Mouse (Mus musculus) midbrain, postnatal 0 days (tissue): ENCODE measurements around the gene Ankrd61. TPM values are rescaled to one million over a fixed set of nuclear protein-coding genes. Genes with fewer than 3 reads are reported as not detected.

Experiments used
- ATAC-seq: fragments of 200-750 bp; cut with Nextera tagmentation; 2 replicates; pipeline ENCODE4 v1.8.0; 2017; ENCODE audit warnings: moderate number of reproducible peaks, mild to moderate bottlenecking, moderate TSS enrichment, moderate library complexity; ENCODE audit not compliant: low FRiP score
- DNase-seq: peaks from one replicate; pipeline ENCODE4 v3.0.0-alpha.2; 2015; ENCODE audit warnings: low spot score
- H3K27ac ChIP-seq: fragments of 300-500 bp; sonication (generic); 2 replicates; pipeline ENCODE4 v1.5.1; 2014; ENCODE audit warnings: low read depth, mild to moderate bottlenecking, low read length, mixed read lengths
- H3K27me3 ChIP-seq: fragments of 300-500 bp; sonication (generic); 2 replicates; pipeline ENCODE4 v1.6.1; 2014; ENCODE audit warnings: low read length, control low read depth, mixed read lengths; ENCODE audit not compliant: insufficient read depth
- H3K36me3 ChIP-seq: fragments of 300-500 bp; sonication (generic); 2 replicates; pipeline ENCODE4 v1.6.1; 2014; ENCODE audit warnings: low read length, control low read depth, mixed read lengths; ENCODE audit not compliant: insufficient read depth
- H3K4me1 ChIP-seq: fragments of 300-500 bp; sonication (generic); 2 replicates; pipeline ENCODE4 v1.6.1; 2014; ENCODE audit warnings: mild to moderate bottlenecking, control low read depth, antibody characterized with exemption, low read length, mixed read lengths; ENCODE audit not compliant: insufficient read depth
- H3K4me2 ChIP-seq: fragments of 300-500 bp; sonication (generic); 2 replicates; pipeline ENCODE4 v1.6.1; 2014; ENCODE audit warnings: low read depth, mild to moderate bottlenecking, low read length, mixed read lengths; ENCODE audit not compliant: poor library complexity, severe bottlenecking
- H3K4me3 ChIP-seq: fragments of 300-500 bp; sonication (generic); 2 replicates; pipeline ENCODE4 v1.5.1; 2014; ENCODE audit warnings: low read depth, mild to moderate bottlenecking, low read length, moderate library complexity
- H3K9ac ChIP-seq: fragments of 300-500 bp; sonication (generic); replicated peaks from 2 replicates; pipeline ENCODE4 v1.6.1; 2014; ENCODE audit warnings: mild to moderate bottlenecking, low read length, moderate library complexity, mixed read lengths; ENCODE audit not compliant: poor library complexity, severe bottlenecking
- H3K9me3 ChIP-seq: fragments of 300-500 bp; sonication (generic); 2 replicates; pipeline ENCODE4 v1.6.1; 2016; ENCODE audit warnings: low read length, control low read depth
- CTCF ChIP-seq: IDR thresholded peaks from 2 replicates; pipeline ENCODE4 v1.5.1; 2016; ENCODE audit warnings: antibody characterized with exemption, mild to moderate bottlenecking
- WGBS: fragments of 180-500 bp; shearing (Covaris S2); extraction: QIAGEN DNeasy Blood & Tissue Kit; methylation state at CpG from one replicate; pipeline ENCODE4 v1.1.7; 2014; 5-methylcytosine and 5-hydroxymethylcytosine counted together
- polyA plus RNA-seq: library from polyadenylated mRNA; unstranded; fragments of >200 nt; fragmentation: Nextera tagmentation; extraction: Ambion mirVana; gene quantifications from 2 replicates; pipeline ENCODE4 v1.2.1, GENCODE M21; 2015
- total RNA-seq: library from RNA; depleted of rRNA; stranded (reverse); fragments of >200 nt; gene quantifications from 2 replicates; pipeline ENCODE4 v1.2.3, GENCODE M21; 2014

The Ankrd61 gene
- total and polyA plus RNA-seq, 2 experiments from 2014 or later = 0.21 TPM; not detected in 1

- DNase-seq (no peak), ATAC-seq (no peak)
- H3K4me1 ChIP-seq = peaks cover 11% of the 10 kb centered on the region; the same call in 1 of the 2 replicates
- no peak overlapping the region for H3K9ac ChIP-seq
- peaks cover 48% of the 10 kb centered on the region for H3K36me3 ChIP-seq
- no peak overlapping the region for H3K4me2 ChIP-seq
- 92% methylated on average over 8 of the region's 8 CpGs for WGBS
- no peak for TF ChIP-seq CTCF
- H3K4me3 ChIP-seq = no peak overlapping the region
- H3K9me3 ChIP-seq = no peaks in the 10 kb centered on the region
- H3K27ac ChIP-seq = no peak overlapping the region
- H3K27me3 ChIP-seq = no peaks in the 10 kb centered on the region
Measured at GRCm38 (mm10) chr5:143906429-143906828, 8.9 kb upstream of the Ankrd61 start.

GRCm38 (mm10) chr5:143903813-143904212 lies 6.3 kb upstream of the Ankrd61 start:
- H3K27ac ChIP-seq = no peak overlapping the region
- no peak overlapping the region for H3K4me3 ChIP-seq
- H3K9me3 ChIP-seq = no peaks in the 10 kb centered on the region
- 0 out of 2 replicates have a peak, but pooled peaks cover 2% of the 10 kb centered on the region for H3K4me1 ChIP-seq
- 90% methylated on average over 4 of the region's 4 CpGs for WGBS
- ATAC-seq = no peak
- no peak for TF ChIP-seq CTCF
- DNase-seq = no peak
- no peaks in the 10 kb centered on the region for H3K27me3 ChIP-seq
- peaks cover 69% of the 10 kb centered on the region for H3K36me3 ChIP-seq
- no peak overlapping the region for H3K9ac ChIP-seq
- H3K4me2 ChIP-seq = no peak overlapping the region

- WGBS = 84% methylated on average over 3 of the region's 3 CpGs
- Histone ChIP-seq H3K4me1 (no peaks in the 10 kb centered on the region), H3K27me3 (no peaks in the 10 kb centered on the region), H3K4me3 (no peak overlapping the region), H3K4me2 (no peak overlapping the region), H3K9ac (no peak overlapping the region), H3K36me3 (peaks cover 79% of the 10 kb centered on the region), H3K9me3 (no peaks in the 10 kb centered on the region), H3K27ac (no peak overlapping the region)
- DNase-seq (peak; percentile 51), ATAC-seq (no peak)
- no peak for TF ChIP-seq CTCF
Measured at GRCm38 (mm10) chr5:143902111-143902510, 4.6 kb upstream of the Ankrd61 start.

- TF ChIP-seq CTCF = no peak
- Histone ChIP-seq H3K36me3 (peaks cover 44% of the 10 kb centered on the region), H3K4me1 (no peaks in the 10 kb centered on the region), H3K9me3 (no peaks in the 10 kb centered on the region), H3K4me2 (no peak overlapping the region), H3K27me3 (no peaks in the 10 kb centered on the region), H3K9ac (no peak overlapping the region), H3K27ac (no peak overlapping the region), H3K4me3 (no peak overlapping the region)
- ATAC-seq = no peak
- WGBS = 72% methylated on average over 5 of the region's 5 CpGs
- DNase-seq = no peak
Measured at GRCm38 (mm10) chr5:143893396-143893795, 4.1 kb downstream of the Ankrd61 start.

- no peaks in the 10 kb centered on the region for H3K4me1 ChIP-seq
- H3K27me3 ChIP-seq = no peaks in the 10 kb centered on the region
- 71% methylated on average over 9 of the region's 9 CpGs for WGBS
- ATAC-seq (no peak), DNase-seq (no peak)
- H3K9ac ChIP-seq = no peak overlapping the region
- H3K4me3 ChIP-seq = no peak overlapping the region
- TF ChIP-seq CTCF = peak; percentile 25
- no peaks in the 10 kb centered on the region for H3K9me3 ChIP-seq
- H3K36me3 ChIP-seq = peaks cover 49% of the 10 kb centered on the region
- H3K27ac ChIP-seq = no peak overlapping the region
- H3K4me2 ChIP-seq = no peak overlapping the region
Measured at GRCm38 (mm10) chr5:143892255-143892886, 5.1 kb downstream of the Ankrd61 start.

- Histone ChIP-seq H3K27ac (no peak overlapping the region), H3K4me2 (no peak overlapping the region), H3K4me3 (no peak overlapping the region), H3K27me3 (no peaks in the 10 kb centered on the region), H3K4me1 (no peaks in the 10 kb centered on the region), H3K9ac (no peak overlapping the region), H3K9me3 (no peaks in the 10 kb centered on the region), H3K36me3 (peaks cover 55% of the 10 kb centered on the region)
- DNase-seq = no peak
- no peak for ATAC-seq
- TF ChIP-seq CTCF = no peak
- 89% methylated on average over 6 of the region's 6 CpGs for WGBS
Measured at GRCm38 (mm10) chr5:143890741-143891140, 6.7 kb downstream of the Ankrd61 start.
